Mouse (Mus musculus) liver, postnatal 0 days (tissue): ENCODE results near the gene Ppp6r3.

Experiments
- CTCF ChIP-seq: sonication (generic); IDR thresholded peaks from 2 replicates; pipeline ENCODE4 v1.5.1; 2016; ENCODE audit warnings: antibody characterized with exemption, low read depth
- EP300 ChIP-seq: IDR thresholded peaks from 2 replicates; pipeline ENCODE4 v1.6.1; 2016; ENCODE audit warnings: antibody characterized with exemption, low read depth, mild to moderate bottlenecking

- TF ChIP-seq CTCF (no peak), EP300 (no peak)
These were observed 146.3 kb downstream of the Ppp6r3 start for GRCm38 (mm10) chr19:3429156-3429816.
